Mouse (Mus musculus) midbrain, postnatal 0 days (tissue): ENCODE measurements around the gene Ltbp3. TPM values are rescaled to one million over a fixed set of nuclear protein-coding genes. Genes with fewer than 3 reads are reported as not detected.

ENCODE experiments used
- ATAC-seq: fragments of 200-750 bp; cut with Nextera tagmentation; 2 replicates; pipeline ENCODE4 v1.8.0; 2017; ENCODE audit warnings: moderate number of reproducible peaks, mild to moderate bottlenecking, moderate TSS enrichment, moderate library complexity; ENCODE audit not compliant: low FRiP score
- DNase-seq: peaks from one replicate; pipeline ENCODE4 v3.0.0-alpha.2; 2015; ENCODE audit warnings: low spot score
- H3K27ac ChIP-seq: fragments of 300-500 bp; sonication (generic); 2 replicates; pipeline ENCODE4 v1.5.1; 2014; ENCODE audit warnings: low read depth, mild to moderate bottlenecking, low read length, mixed read lengths
- H3K27me3 ChIP-seq: fragments of 300-500 bp; sonication (generic); 2 replicates; pipeline ENCODE4 v1.6.1; 2014; ENCODE audit warnings: low read length, control low read depth, mixed read lengths; ENCODE audit not compliant: insufficient read depth
- H3K36me3 ChIP-seq: fragments of 300-500 bp; sonication (generic); 2 replicates; pipeline ENCODE4 v1.6.1; 2014; ENCODE audit warnings: low read length, control low read depth, mixed read lengths; ENCODE audit not compliant: insufficient read depth
- H3K4me1 ChIP-seq: fragments of 300-500 bp; sonication (generic); 2 replicates; pipeline ENCODE4 v1.6.1; 2014; ENCODE audit warnings: mild to moderate bottlenecking, control low read depth, antibody characterized with exemption, low read length, mixed read lengths; ENCODE audit not compliant: insufficient read depth
- H3K4me2 ChIP-seq: fragments of 300-500 bp; sonication (generic); 2 replicates; pipeline ENCODE4 v1.6.1; 2014; ENCODE audit warnings: low read depth, mild to moderate bottlenecking, low read length, mixed read lengths; ENCODE audit not compliant: poor library complexity, severe bottlenecking
- H3K4me3 ChIP-seq: fragments of 300-500 bp; sonication (generic); 2 replicates; pipeline ENCODE4 v1.5.1; 2014; ENCODE audit warnings: low read depth, mild to moderate bottlenecking, low read length, moderate library complexity
- H3K9ac ChIP-seq: fragments of 300-500 bp; sonication (generic); replicated peaks from 2 replicates; pipeline ENCODE4 v1.6.1; 2014; ENCODE audit warnings: mild to moderate bottlenecking, low read length, moderate library complexity, mixed read lengths; ENCODE audit not compliant: poor library complexity, severe bottlenecking
- H3K9me3 ChIP-seq: fragments of 300-500 bp; sonication (generic); 2 replicates; pipeline ENCODE4 v1.6.1; 2016; ENCODE audit warnings: low read length, control low read depth
- CTCF ChIP-seq: IDR thresholded peaks from 2 replicates; pipeline ENCODE4 v1.5.1; 2016; ENCODE audit warnings: antibody characterized with exemption, mild to moderate bottlenecking
- WGBS: fragments of 180-500 bp; shearing (Covaris S2); extraction: QIAGEN DNeasy Blood & Tissue Kit; methylation state at CpG from one replicate; pipeline ENCODE4 v1.1.7; 2014; 5-methylcytosine and 5-hydroxymethylcytosine counted together
- polyA plus RNA-seq: library from polyadenylated mRNA; unstranded; fragments of >200 nt; fragmentation: Nextera tagmentation; extraction: Ambion mirVana; gene quantifications from 2 replicates; pipeline ENCODE4 v1.2.1, GENCODE M21; 2015
- total RNA-seq: library from RNA; depleted of rRNA; stranded (reverse); fragments of >200 nt; gene quantifications from 2 replicates; pipeline ENCODE4 v1.2.3, GENCODE M21; 2014

Gene Ltbp3
- total and polyA plus RNA-seq, 2 experiments from 2014 or later, result 12.8 to 29.3 TPM

DNA sequence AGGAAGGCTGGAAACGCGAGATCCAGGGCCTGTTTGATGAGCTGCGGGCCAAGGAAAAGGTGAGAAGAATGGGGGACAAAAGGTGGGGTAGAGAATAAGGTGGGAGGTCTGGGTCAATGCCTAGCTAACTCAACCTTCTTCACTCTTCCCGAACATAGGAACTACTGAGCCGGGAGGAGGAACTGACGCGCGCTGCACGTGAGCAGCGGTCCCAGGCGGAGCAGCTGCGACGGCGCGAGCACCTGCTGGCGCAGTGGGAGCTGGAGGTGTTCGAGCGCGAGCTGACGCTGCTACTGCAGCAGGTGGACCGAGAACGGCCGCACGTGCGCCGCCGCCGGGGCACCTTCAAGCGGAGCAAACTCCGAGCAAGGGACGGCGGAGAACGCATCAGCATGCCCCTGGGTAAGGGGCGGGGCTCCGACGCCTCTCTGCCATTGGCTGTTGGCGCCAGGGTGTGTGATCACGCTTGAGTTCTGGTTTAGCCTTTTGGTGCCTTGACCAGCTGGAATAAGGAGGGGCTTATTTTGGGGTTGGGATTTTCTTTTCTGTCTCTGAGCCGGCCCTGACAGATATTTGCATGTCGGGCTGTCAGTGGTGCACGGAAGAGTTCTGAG, 44.7 kb upstream of the Ltbp3 start:
- ATAC-seq (no peak), DNase-seq (peak; percentile 32)
- whole genome bisulfite sequencing, result 18% methylated on average over 41 of the region's 41 CpGs
- Histone ChIP-seq H3K27ac (no peak overlapping the region), H3K36me3 (peaks cover 65% of the 10 kb centered on the region), H3K4me1 (0 out of 2 replicates have a peak, but pooled peaks cover under 1% of the 10 kb centered on the region), H3K4me3 (peak overlapping the region; percentile 13), H3K9me3 (no peaks in the 10 kb centered on the region), H3K4me2 (peak overlapping the region; percentile 33; the same call in 1 of the 2 replicates), H3K9ac (no peak overlapping the region), H3K27me3 (no peaks in the 10 kb centered on the region)
- TF ChIP-seq CTCF, result no peak

- DNase-seq (no peak), ATAC-seq (no peak)
- Histone ChIP-seq H3K27ac (no peak within 1 kb of the TSS), H3K9ac (no peak within 1 kb of the TSS), H3K9me3 (no peaks in the 10 kb centered on the region), H3K4me3 (no peak within 1 kb of the TSS), H3K4me2 (no peak within 1 kb of the TSS), H3K4me1 (no peaks in the 10 kb centered on the region), H3K36me3 (peaks cover 55% of the 10 kb centered on the region), H3K27me3 (no peaks in the 10 kb centered on the region)
- WGBS, result 77% methylated on average over 17 of the region's 17 CpGs
- TF ChIP-seq CTCF, result no peak
Measured at GRCm38 (mm10) chr19:5704163-5704800, 36.4 kb upstream of the Ltbp3 start, which contains the start of gene Kcnk7. TSS of gene Kcnk7 (plus strand) at chr19:5704367.

DNA sequence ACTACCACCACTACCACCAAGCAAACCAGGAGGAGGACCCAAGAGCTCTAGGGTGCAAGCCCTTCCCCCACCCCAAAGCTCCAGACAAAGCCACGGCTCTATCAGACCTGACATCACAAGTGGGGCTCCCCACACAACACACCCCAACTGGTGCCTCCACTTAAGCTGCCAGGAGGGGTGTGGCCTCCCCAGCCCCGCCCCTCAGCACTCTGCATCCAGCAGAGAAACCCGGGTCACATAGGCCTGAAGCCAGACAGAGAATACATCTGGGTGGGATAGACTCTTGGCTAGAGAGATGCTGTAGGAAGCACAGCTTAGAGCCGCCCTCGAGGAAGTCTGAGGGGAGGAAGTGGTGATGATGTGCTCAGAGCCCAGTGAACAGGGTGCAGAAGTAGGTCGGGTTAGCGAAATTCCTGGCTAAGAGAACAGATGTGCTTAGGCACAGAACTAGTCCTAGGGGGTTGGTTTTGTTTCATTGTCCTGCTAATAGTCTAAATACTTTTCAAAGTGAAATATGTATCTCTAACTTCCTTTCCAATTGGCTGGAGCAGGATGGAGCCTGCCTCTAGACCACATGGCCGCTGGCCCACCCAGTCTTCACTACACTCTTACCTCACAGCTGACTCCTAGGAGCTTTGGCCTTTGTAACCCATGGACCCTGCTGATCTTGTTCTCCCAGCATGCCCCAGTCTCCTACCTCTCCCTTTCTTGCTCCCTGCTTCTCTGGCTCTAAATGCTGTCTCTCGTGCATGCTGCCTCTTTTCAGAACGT, 35.7 kb upstream of the Ltbp3 start:
- DNase-seq, result no peak
- no peaks in the 10 kb centered on the region for H3K4me1 ChIP-seq
- peaks cover 49% of the 10 kb centered on the region for H3K36me3 ChIP-seq
- TF ChIP-seq CTCF, result no peak
- H3K27ac ChIP-seq, result no peak overlapping the region
- H3K4me2 ChIP-seq, result no peak overlapping the region
- no peaks in the 10 kb centered on the region for H3K27me3 ChIP-seq
- H3K9me3 ChIP-seq, result no peaks in the 10 kb centered on the region
- ATAC-seq, result no peak
- no peak overlapping the region for H3K9ac ChIP-seq
- WGBS, result 49% methylated on average over 10 of the region's 10 CpGs
- H3K4me3 ChIP-seq, result no peak overlapping the region

- H3K9me3 ChIP-seq, result no peaks in the 10 kb centered on the region
- ATAC-seq, result no peak
- no peaks in the 10 kb centered on the region for H3K27me3 ChIP-seq
- H3K4me1 ChIP-seq, result peaks cover 4% of the 10 kb centered on the region; the same call in 1 of the 2 replicates
- H3K9ac ChIP-seq, result no peak overlapping the region
- 94% methylated on average over 6 of the region's 6 CpGs for WGBS
- no peak overlapping the region for H3K27ac ChIP-seq
- peak; percentile 33 for DNase-seq
- H3K36me3 ChIP-seq, result peaks cover 32% of the 10 kb centered on the region
- H3K4me2 ChIP-seq, result no peak overlapping the region
- no peak overlapping the region for H3K4me3 ChIP-seq
- no peak for TF ChIP-seq CTCF
Measured at GRCm38 (mm10) chr19:5710068-5710467, 30.6 kb upstream of the Ltbp3 start.

GRCm38 (mm10) chr19:5710581-5710980, 30.1 kb upstream of the Ltbp3 start:
- Histone ChIP-seq H3K4me1 (peaks cover 4% of the 10 kb centered on the region; the same call in 1 of the 2 replicates), H3K4me2 (no peak overlapping the region), H3K27me3 (no peaks in the 10 kb centered on the region), H3K36me3 (peaks cover 32% of the 10 kb centered on the region), H3K9ac (no peak overlapping the region), H3K27ac (no peak overlapping the region), H3K9me3 (no peaks in the 10 kb centered on the region), H3K4me3 (no peak overlapping the region)
- DNase-seq, result no peak
- no peak for ATAC-seq
- no peak for TF ChIP-seq CTCF
- WGBS, result 81% methylated on average over 8 of the region's 8 CpGs
